Mouse (Mus musculus) large intestine, adult 2 months (tissue): ENCODE measurements around the gene Tnik. TPM values are rescaled to one million over a fixed set of nuclear protein-coding genes. Genes with fewer than 3 reads are reported as not detected.

Source experiments
- DNase-seq: peaks from one replicate; pipeline ENCODE4 v3.0.0-alpha.2; 2012; ENCODE audit warnings: low read depth, low spot score
- WGBS: fragments of 180-500 bp; shearing (Covaris S2); methylation state at CpG from one replicate; pipeline ENCODE4 v1.1.7; 2018; 5-methylcytosine and 5-hydroxymethylcytosine counted together
- polyA plus RNA-seq: library from polyadenylated mRNA; depleted of rRNA; stranded (reverse); fragments of >200 nt; gene quantifications from 2 replicates; pipeline ENCODE4 v1.2.3, GENCODE M21; 2012; rRNA removed

Tnik gene
- 4.9 and 10.6 TPM in 2 replicates for polyA plus RNA-seq

- WGBS = under 1% methylated on average over 59 of the region's 59 CpGs
- DNase-seq = peak; percentile 57
Observed at GRCm38 (mm10) chr3:28263002-28263947, at the start of gene Tnik. Gene Tnik (plus strand): TSS chr3:28263214.

- 33% methylated on average over 7 of the region's 7 CpGs for WGBS
- DNase-seq = peak; percentile 72
Observed at GRCm38 (mm10) chr3:28214886-28215311, 48.1 kb upstream of the Tnik start.

- WGBS = 80% methylated on average over 5 of the region's 5 CpGs
Observed at GRCm38 (mm10) chr3:28217001-28217400, 46.0 kb upstream of the Tnik start.

GRCm38 (mm10) chr3:28219533-28219932 is 43.5 kb upstream of the Tnik start:
- DNase-seq = no peak
- WGBS = 90% methylated on average over 7 of the region's 7 CpGs

More at GRCm38 (mm10) chr3:28217001-28217400, 46.0 kb upstream of the Tnik start:
- DNase-seq = no peak

DNA sequence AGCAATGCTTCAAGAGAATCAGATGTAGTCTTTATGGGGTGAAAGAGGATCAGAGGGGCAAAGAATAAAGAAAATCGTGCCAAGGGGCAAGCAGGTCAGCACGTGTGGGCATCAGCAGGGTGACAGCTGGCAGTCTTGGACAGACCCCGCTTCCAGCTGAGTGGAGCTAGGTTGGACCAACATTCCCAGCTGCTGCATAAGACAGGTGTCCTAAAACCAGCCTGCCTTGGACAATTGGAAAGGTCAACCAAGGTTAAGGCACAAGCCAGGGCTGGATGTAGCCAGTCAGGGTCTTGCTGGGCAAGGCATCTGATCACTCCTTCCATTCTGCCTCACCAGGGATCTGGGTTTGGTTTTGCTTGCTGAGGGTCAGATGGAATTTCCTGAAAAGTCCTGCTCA is 43.0 kb upstream of the Tnik start:
- 94% methylated on average over 3 of the region's 3 CpGs for WGBS
- DNase-seq = no peak

DNA sequence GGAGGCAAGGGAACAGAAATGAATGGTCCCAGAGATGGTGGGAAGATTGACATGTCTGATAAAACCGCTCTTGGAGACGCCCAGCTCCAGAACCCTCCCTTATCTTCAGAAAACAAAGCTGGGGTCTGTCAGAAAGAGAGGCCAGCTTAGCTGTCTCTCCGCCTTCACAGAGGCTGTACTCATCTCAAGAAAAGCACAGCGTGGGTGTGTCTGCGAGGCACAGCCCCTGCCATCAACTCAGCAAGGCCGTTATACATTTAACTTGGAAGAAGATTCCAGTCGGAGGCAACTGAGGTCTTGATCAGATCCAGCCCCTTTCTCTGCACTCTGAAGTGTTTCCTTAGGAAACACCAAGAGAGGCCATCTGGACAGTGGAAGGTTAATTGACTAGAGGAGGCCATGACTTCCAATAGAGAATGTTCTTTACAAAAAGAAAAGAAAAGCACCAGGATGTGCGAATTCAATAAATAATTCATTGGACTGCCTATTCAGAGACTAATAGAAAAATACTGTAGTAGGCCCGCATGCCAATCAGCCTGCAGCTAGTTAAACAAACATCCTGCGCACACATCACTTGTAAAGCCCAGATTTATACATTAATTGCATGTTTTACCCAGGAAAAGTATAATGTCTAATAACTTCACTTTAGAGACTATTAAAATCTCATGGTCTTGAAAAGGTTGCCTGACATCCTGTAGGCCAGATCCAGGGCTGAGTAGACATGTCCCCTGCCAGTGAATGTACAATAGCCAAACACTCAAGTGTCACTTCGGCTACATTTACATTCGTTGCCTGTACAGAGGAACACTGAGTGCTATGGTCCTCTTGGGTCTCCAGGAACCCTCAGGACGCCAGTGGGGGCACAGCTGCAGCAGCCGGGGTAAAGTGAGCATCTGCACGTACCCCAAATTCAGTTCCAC is 38.3 kb upstream of the Tnik start:
- WGBS = 85% methylated on average over 15 of the region's 15 CpGs
- DNase-seq = no peak

GRCm38 (mm10) chr3:28225357-28225905 is 37.6 kb upstream of the Tnik start:
- WGBS = 87% methylated on average over 9 of the region's 9 CpGs
- DNase-seq = no peak

GRCm38 (mm10) chr3:28226181-28226580 is 36.8 kb upstream of the Tnik start:
- WGBS = 95% methylated on average over 19 of the region's 19 CpGs
- no peak for DNase-seq

- 44% methylated on average over 4 of the region's 4 CpGs for WGBS
- DNase-seq = no peak
Observed at GRCm38 (mm10) chr3:28228930-28229329, 34.1 kb upstream of the Tnik start.

DNA sequence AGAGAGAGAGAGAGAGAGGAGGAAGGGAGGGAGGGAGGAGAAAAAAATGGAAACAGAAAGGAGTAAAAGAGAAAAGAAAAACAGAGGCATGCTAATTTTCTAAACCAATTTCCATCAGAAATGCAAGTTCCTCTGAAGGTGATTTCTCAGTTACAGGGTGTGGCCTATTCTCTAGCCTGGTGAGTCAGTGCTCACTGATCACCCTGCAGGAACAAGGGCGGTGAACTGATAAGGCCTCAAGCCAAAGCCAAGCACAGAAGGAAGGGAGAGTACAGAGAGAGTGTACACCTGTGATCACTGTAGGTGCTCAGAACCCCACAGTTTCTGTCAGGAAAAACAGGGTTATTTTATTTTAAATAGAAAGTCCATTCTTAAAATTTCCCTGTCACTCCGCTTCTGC is 33.5 kb upstream of the Tnik start:
- 46% methylated on average over 2 of the region's 2 CpGs for WGBS
- DNase-seq = no peak

DNA sequence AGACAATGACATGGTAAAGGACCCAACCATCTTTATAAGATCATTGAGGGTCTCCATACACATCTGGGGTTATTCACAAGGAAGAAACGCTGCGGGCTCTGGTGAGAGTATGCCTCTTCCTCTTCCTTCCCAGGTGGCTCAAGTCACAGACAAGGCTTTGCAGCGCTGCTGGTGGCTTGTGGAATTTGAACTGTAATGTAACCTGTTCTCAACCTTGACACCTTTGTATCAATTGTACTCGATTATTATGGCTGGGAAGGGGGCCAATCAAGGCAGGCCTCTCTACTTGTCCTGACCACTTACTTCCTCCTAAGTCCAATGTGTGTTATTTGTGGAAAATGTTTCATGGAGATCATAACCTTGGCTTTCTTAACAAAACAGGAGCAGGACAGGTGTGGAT is 30.1 kb upstream of the Tnik start:
- no peak for DNase-seq
- WGBS = 35% methylated on average over 4 of the region's 4 CpGs

DNA sequence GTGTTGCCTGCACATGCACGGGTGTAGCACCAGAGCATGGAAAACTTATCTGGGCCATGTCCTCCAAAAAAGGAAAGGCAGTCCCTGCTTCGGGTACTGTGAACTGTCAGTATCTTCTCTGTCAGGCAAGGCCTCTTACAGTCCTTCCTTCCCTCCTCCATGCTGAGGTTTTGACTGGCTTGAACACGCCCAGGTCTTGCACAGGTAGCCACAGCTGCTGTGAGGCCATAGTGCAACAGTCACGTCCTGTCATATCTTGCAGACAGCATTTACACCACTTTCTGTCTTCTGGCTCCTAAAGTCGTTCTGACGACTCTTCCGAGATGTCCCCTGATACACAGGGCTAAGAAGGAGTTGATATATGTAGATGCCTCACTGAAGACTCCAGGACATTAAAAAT is 28.8 kb upstream of the Tnik start:
- no peak for DNase-seq
- 55% methylated on average over 7 of the region's 7 CpGs for WGBS

- 83% methylated on average over 4 of the region's 4 CpGs for WGBS
- no peak for DNase-seq
Observed at GRCm38 (mm10) chr3:28236689-28237088, 26.3 kb upstream of the Tnik start.

DNA sequence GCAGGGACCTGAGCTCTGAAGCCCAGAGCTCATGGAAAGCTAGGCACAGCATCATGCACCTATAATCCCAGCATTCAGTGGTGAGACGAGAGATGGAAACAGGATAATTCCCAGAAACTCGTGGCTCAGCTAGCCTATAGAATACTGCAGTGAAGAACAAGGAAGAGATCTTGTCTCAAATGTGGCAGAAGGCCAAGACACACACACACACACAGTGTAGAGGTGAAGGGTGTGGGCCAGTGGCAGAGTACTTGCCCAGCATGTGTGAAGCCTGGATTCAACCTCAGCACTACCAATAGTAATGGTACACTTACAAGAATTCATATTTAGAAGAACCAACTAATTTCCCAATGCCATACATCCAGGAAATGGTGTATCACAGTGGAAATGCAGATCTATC is 24.9 kb upstream of the Tnik start:
- WGBS = 36% methylated on average over 2 of the region's 2 CpGs
- DNase-seq = peak; percentile 70

GRCm38 (mm10) chr3:28242561-28242960 is 20.5 kb upstream of the Tnik start:
- DNase-seq = no peak
- WGBS = 93% methylated on average over 2 of the region's 2 CpGs

GRCm38 (mm10) chr3:28244244-28244890 is 18.6 kb upstream of the Tnik start:
- WGBS = 76% methylated on average over 5 of the region's 5 CpGs
- no peak for DNase-seq

- WGBS = 58% methylated on average over 3 of the region's 3 CpGs
Observed at GRCm38 (mm10) chr3:28248255-28248957, 14.6 kb upstream of the Tnik start.

GRCm38 (mm10) chr3:28255711-28256110 is 7.3 kb upstream of the Tnik start:
- WGBS = 89% methylated on average over 7 of the region's 7 CpGs

More at GRCm38 (mm10) chr3:28248255-28248957, 14.6 kb upstream of the Tnik start:
- DNase-seq = no peak

More at GRCm38 (mm10) chr3:28255711-28256110, 7.3 kb upstream of the Tnik start:
- DNase-seq = no peak
